Mouse (Mus musculus) MEL-GATA-1-ER (cell line): ENCODE measurements at regions not wholly inside any gene's neighbourhood (a gene's known extent, or its start where the extent isn't known, plus 50 kb on each side); places are given as distances from the start of the nearest gene placed in this dataset.
A peak's percentile ranks its signal among the peaks of the same experiment; 100 is the strongest.

Experiments used
- DNase-seq: peaks from one replicate; pipeline ENCODE4 v3.0.0-alpha.2; 2012; ENCODE audit warnings: low read depth; ENCODE audit errors: extremely low read depth

GRCm38 (mm10) chr5:133576595-133576994 is 522.9 kb upstream of the Castor2 start:
- no peak for DNase-seq

GRCm38 (mm10) chr5:133569096-133569495 is 530.4 kb upstream of the Castor2 start:
- no peak for DNase-seq

GRCm38 (mm10) chr5:133566506-133566905 is 533.0 kb upstream of the Castor2 start:
- DNase-seq, result no peak

GRCm38 (mm10) chr5:133550657-133551056 is 548.9 kb upstream of the Castor2 start:
- no peak for DNase-seq

GRCm38 (mm10) chr5:133542217-133542616 is 557.3 kb upstream of the Castor2 start:
- DNase-seq, result no peak

GRCm38 (mm10) chr5:133532678-133533077 is 566.8 kb upstream of the Castor2 start:
- no peak for DNase-seq

GRCm38 (mm10) chr5:133505661-133506060 is 593.9 kb upstream of the Castor2 start:
- DNase-seq, result no peak

GRCm38 (mm10) chr5:133487806-133488290 is 611.7 kb upstream of the Castor2 start:
- DNase-seq, result no peak

- no peak for DNase-seq
Observed at GRCm38 (mm10) chr5:133482291-133483086, 617.0 kb upstream of the Castor2 start.

GRCm38 (mm10) chr5:133479205-133479604 is 620.3 kb upstream of the Castor2 start:
- DNase-seq, result no peak

GRCm38 (mm10) chr5:133453349-133454049 is 646.0 kb upstream of the Castor2 start:
- DNase-seq, result no peak

GRCm38 (mm10) chr5:133449926-133450325 is 649.6 kb upstream of the Castor2 start:
- DNase-seq, result no peak

GRCm38 (mm10) chr5:133400826-133401225 is 698.7 kb upstream of the Castor2 start:
- no peak for DNase-seq

GRCm38 (mm10) chr5:133389896-133390295 is 709.6 kb upstream of the Castor2 start:
- DNase-seq, result no peak

GRCm38 (mm10) chr5:133389023-133389840 is 710.3 kb upstream of the Castor2 start:
- DNase-seq, result no peak

- no peak for DNase-seq
Observed at GRCm38 (mm10) chr5:133385374-133386349, 713.8 kb upstream of the Castor2 start.

GRCm38 (mm10) chr5:133365771-133366170 is 733.7 kb upstream of the Castor2 start:
- DNase-seq, result no peak

GRCm38 (mm10) chr5:133347516-133347915 is 752.0 kb upstream of the Castor2 start:
- DNase-seq, result no peak

GRCm38 (mm10) chr5:133341973-133342372 is 757.5 kb upstream of the Castor2 start:
- DNase-seq, result no peak

GRCm38 (mm10) chr5:133320626-133321025 is 777.5 kb upstream of the Auts2 start:
- peak; percentile 27 for DNase-seq
